Mouse (Mus musculus): ENCODE results near the gene Tceal6.
"Not testable (repeated sequence)": the region's sequence is repeated elsewhere in the genome, so short reads cannot be mapped to it uniquely, and the experiment has no call there.

The Tceal6 gene

GRCm38 (mm10) chrX:135210436-135211221 lies at the start of gene Tceal6:
Tceal6 (minus strand) TSS chrX:135210687.
- DNase-seq (ENCODE audit: extremely low read depth, low read depth, low spot score): no peak

GRCm38 (mm10) chrX:135209773-135210435 lies 583 bp downstream of the Tceal6 start:
- DNase-seq (ENCODE audit: extremely low read depth, low read depth, low spot score): not testable (repeated sequence)

DNA sequence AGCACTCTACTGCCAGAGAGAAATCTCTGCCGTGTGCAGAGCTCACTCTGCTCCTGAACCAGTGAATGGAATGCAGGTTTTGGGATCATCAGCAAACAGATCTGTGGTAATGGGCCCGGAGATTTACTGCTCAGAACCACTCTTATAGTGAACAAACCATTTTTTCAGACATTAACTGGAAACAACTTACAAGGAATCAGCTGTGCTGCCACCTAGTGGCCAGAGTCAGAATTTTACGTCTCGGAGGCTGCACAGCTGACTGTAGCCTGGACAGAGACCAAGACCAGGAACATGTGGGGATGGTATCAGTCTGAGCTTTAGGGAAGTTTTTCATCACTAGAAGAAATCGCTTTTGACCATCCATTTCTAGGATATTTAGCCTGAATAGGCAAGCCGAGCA lies 20.6 kb downstream of the Tceal6 start:
- not testable (repeated sequence) for DNase-seq (ENCODE audit: extremely low read depth, low read depth, low spot score)

- not testable (repeated sequence) for DNase-seq (ENCODE audit: extremely low read depth, low read depth, low spot score)
Observed at GRCm38 (mm10) chrX:135188661-135189060, 21.8 kb downstream of the Tceal6 start.

DNA sequence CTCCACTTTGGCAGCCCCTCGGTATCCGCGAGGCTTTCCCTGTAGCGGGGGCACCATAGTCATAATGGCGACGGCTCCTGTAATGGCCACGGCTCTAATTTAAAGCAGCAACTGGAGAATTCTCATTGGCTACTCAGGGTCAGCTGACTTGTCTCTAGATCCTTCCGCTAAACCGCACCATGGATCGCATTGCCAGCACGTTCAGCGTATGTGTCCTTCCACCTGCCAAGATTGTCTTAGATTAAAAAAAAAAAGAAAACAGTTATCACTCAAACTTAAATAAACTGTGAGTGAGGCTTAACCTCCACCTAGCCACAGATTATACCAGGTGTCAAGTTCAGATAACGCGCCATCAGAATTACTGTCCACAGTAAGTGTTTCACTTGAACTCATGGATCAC lies 33.0 kb downstream of the Tceal6 start, which contains the start of gene Gm15023:
Gm15023 (minus strand) TSS at position 101 of the 400 bp plus-strand sequence.
- not testable (repeated sequence) for DNase-seq (ENCODE audit: extremely low read depth, low read depth, low spot score)

Data from fat pad, adult 2 months (tissue).